Mouse (Mus musculus) MEL (cell line): ENCODE measurements around the gene Rnf128. TPM values are rescaled to one million over a fixed set of nuclear protein-coding genes. Genes with fewer than 3 reads are reported as not detected.
A peak's percentile ranks its signal among the peaks of the same experiment; 100 is the strongest.

Experiments
- DNase-seq: peaks from one replicate; pipeline ENCODE4 v3.0.0; 2011; ENCODE audit warnings: low read depth, low spot score
- H3K27ac ChIP-seq: 2 replicates; pipeline ENCODE4 v1.5.1; 2012; ENCODE audit warnings: low read depth, mild to moderate bottlenecking, control low read depth, low read length, moderate library complexity; ENCODE audit not compliant: control insufficient read depth
- H3K27me3 ChIP-seq, 2 experiments: fragments of 150-350 bp in 1 of 2; sonication (generic) in 1 of 2; 2 replicates each; pipeline ENCODE4 v1.6.1; 2012; ENCODE audit warnings: low read length in 2 of 2, mild to moderate bottlenecking in 2 of 2, improper control_type of control experiment in 1 of 2, moderate library complexity in 1 of 2; ENCODE audit not compliant: insufficient read depth in 2 of 2, control insufficient read depth in 1 of 2
- H3K36me3 ChIP-seq, 2 experiments: 2 replicates each; pipeline ENCODE4 v1.6.1; 2012 to 2014; ENCODE audit warnings: low read length in 2 of 2, improper control_type of control experiment in 1 of 2, inconsistent platforms in 1 of 2, mild to moderate bottlenecking in 1 of 2; ENCODE audit not compliant: insufficient read depth in 2 of 2, control insufficient read depth in 1 of 2
- H3K4me1 ChIP-seq, 2 experiments: fragments of 150-350 bp in 1 of 2; sonication (generic) in 1 of 2; 2 replicates each; pipeline ENCODE4 v1.6.1; 2012; ENCODE audit warnings: low read length in 2 of 2, improper control_type of control experiment in 1 of 2, mild to moderate bottlenecking in 1 of 2; ENCODE audit not compliant: insufficient read depth in 2 of 2, control insufficient read depth in 1 of 2
- H3K4me3 ChIP-seq, 2 experiments: fragments of 150-350 bp in 1 of 2; sonication (generic) in 1 of 2; 2 replicates each; pipeline ENCODE4 v1.5.1; 2012; ENCODE audit warnings: low read depth in 2 of 2, low read length in 2 of 2, mild to moderate bottlenecking in 2 of 2, moderate library complexity in 2 of 2, control low read depth in 1 of 2, improper control_type of control experiment in 1 of 2; ENCODE audit not compliant: control insufficient read depth in 1 of 2, insufficient read depth in 1 of 2
- H3K79me2 ChIP-seq: 2 replicates; pipeline ENCODE4 v1.6.1; 2012; ENCODE audit warnings: mild to moderate bottlenecking, low read length, moderate library complexity; ENCODE audit not compliant: control insufficient read depth, poor library complexity, insufficient read depth
- H3K9ac ChIP-seq: 2 replicates; pipeline ENCODE4 v1.6.1; 2012; ENCODE audit warnings: low read depth, mild to moderate bottlenecking, control low read depth, low read length, moderate library complexity; ENCODE audit not compliant: control insufficient read depth, poor library complexity, severe bottlenecking
- H3K9me3 ChIP-seq: fragments of 150-350 bp; sonication (generic); replicated peaks from 2 replicates; pipeline ENCODE4 v1.6.1; 2012; ENCODE audit warnings: mild to moderate bottlenecking, low read length, improper control_type of control experiment, moderate library complexity; ENCODE audit not compliant: insufficient read depth
- CHD1 ChIP-seq: IDR thresholded peaks from 2 replicates; pipeline ENCODE4 v1.6.1; 2012; ENCODE audit warnings: low read depth, mild to moderate bottlenecking, inconsistent platforms, low read length, improper control_type of control experiment
- CHD2 ChIP-seq: IDR thresholded peaks from 2 replicates; pipeline ENCODE4 v1.6.1; 2011; ENCODE audit warnings: low read length, improper control_type of control experiment
- CTCF ChIP-seq, 3 experiments: IDR thresholded peaks in 2 of 3; conservative IDR thresholded peaks in 1 of 3; 2 replicates each; pipeline ENCODE4 v1.5.1; 2011 to 2012; ENCODE audit warnings: low read length in 3 of 3, low read depth in 2 of 3, mild to moderate bottlenecking in 2 of 3, improper control_type of control experiment in 1 of 3, inconsistent platforms in 1 of 3, mixed read lengths in 1 of 3, moderate library complexity in 1 of 3; ENCODE audit not compliant: control insufficient read depth in 1 of 3, insufficient read depth in 1 of 3, poor library complexity in 1 of 3, severe bottlenecking in 1 of 3
- ELF1 ChIP-seq: IDR thresholded peaks from 2 replicates; pipeline ENCODE4 v1.6.1; 2014; ENCODE audit warnings: low read depth, mild to moderate bottlenecking, inconsistent platforms, low read length, improper control_type of control experiment, moderate library complexity
- EP300 ChIP-seq, 2 experiments: IDR thresholded peaks; 2 replicates each; pipeline ENCODE4 v1.6.1; 2011; ENCODE audit warnings: improper control_type of control experiment in 2 of 2, low read length in 2 of 2, low read depth in 1 of 2, mild to moderate bottlenecking in 1 of 2
- ETS1 ChIP-seq: IDR thresholded peaks from 2 replicates; pipeline ENCODE4 v1.6.1; 2012; ENCODE audit warnings: low read depth, mild to moderate bottlenecking, inconsistent platforms, low read length, improper control_type of control experiment, moderate library complexity
- GATA1 ChIP-seq: IDR thresholded peaks from 2 replicates; pipeline ENCODE4 v1.6.1; 2011; ENCODE audit warnings: low read depth, low read length, improper control_type of control experiment
- HCFC1 ChIP-seq: IDR thresholded peaks from 2 replicates; pipeline ENCODE4 v1.6.1; 2012; ENCODE audit warnings: low read depth, mild to moderate bottlenecking, inconsistent platforms, low read length, improper control_type of control experiment, moderate library complexity
- JUND ChIP-seq: IDR thresholded peaks from 2 replicates; pipeline ENCODE4 v1.6.1; 2011; ENCODE audit warnings: low read depth, mild to moderate bottlenecking, improper control_type of control experiment, low read length
- MAZ ChIP-seq: IDR thresholded peaks from 2 replicates; pipeline ENCODE4 v1.6.1; 2012; ENCODE audit warnings: low read depth, mild to moderate bottlenecking, inconsistent platforms, low read length, improper control_type of control experiment
- MEF2A ChIP-seq: IDR thresholded peaks from 2 replicates; pipeline ENCODE4 v1.6.1; 2014; ENCODE audit warnings: low read depth, mild to moderate bottlenecking, inconsistent platforms, low read length, improper control_type of control experiment; ENCODE audit not compliant: poor library complexity, insufficient replicate concordance, severe bottlenecking; ENCODE audit errors: extremely low read depth
- MYB ChIP-seq: IDR thresholded peaks from 2 replicates; pipeline ENCODE4 v1.6.1; 2011; ENCODE audit warnings: mild to moderate bottlenecking, low read depth, low read length, improper control_type of control experiment
- NELFE ChIP-seq: IDR thresholded peaks from 2 replicates; pipeline ENCODE4 v1.6.1; 2011; ENCODE audit warnings: low read depth, low read length, improper control_type of control experiment
- RCOR1 ChIP-seq: IDR thresholded peaks from 2 replicates; pipeline ENCODE4 v1.6.1; 2012; ENCODE audit warnings: low read depth, mild to moderate bottlenecking, inconsistent platforms, low read length, improper control_type of control experiment
- SIN3A ChIP-seq: IDR thresholded peaks from 2 replicates; pipeline ENCODE4 v1.6.1; 2012; ENCODE audit warnings: low read length, improper control_type of control experiment, inconsistent platforms
- TAL1 ChIP-seq: IDR thresholded peaks from 2 replicates; pipeline ENCODE4 v1.6.1; 2012; ENCODE audit warnings: mild to moderate bottlenecking, inconsistent platforms, low read length, moderate library complexity, mixed read lengths
- TBP ChIP-seq: IDR thresholded peaks from 2 replicates; pipeline ENCODE4 v1.8.0; 2011; ENCODE audit warnings: low read depth, low read length, improper control_type of control experiment
- TCF12 ChIP-seq: IDR thresholded peaks from 2 replicates; pipeline ENCODE4 v1.6.1; 2014; ENCODE audit warnings: low read depth, mild to moderate bottlenecking, inconsistent platforms, low read length, improper control_type of control experiment, moderate library complexity
- USF1 ChIP-seq: IDR thresholded peaks from 2 replicates; pipeline ENCODE4 v1.6.1; 2014; ENCODE audit warnings: low read depth, mild to moderate bottlenecking, inconsistent platforms, low read length, improper control_type of control experiment, moderate library complexity
- ZNF384 ChIP-seq: IDR thresholded peaks from 2 replicates; pipeline ENCODE4 v1.6.1; 2012; ENCODE audit warnings: low read depth, mild to moderate bottlenecking, inconsistent platforms, low read length, improper control_type of control experiment
- polyA plus RNA-seq, 2 experiments: library from polyadenylated mRNA; stranded (reverse) in 1 of 2; unstranded in 1 of 2; fragments of >175 nt in 1 of 2; fragments of >200 nt in 1 of 2; gene quantifications; 2 replicates each; pipeline versions ENCODE4 v1.2.1 to v1.2.4; 2012; ENCODE audit warnings: low replicate concordance in 2 of 2, low read depth in 1 of 2; ENCODE audit not compliant: insufficient read length in 2 of 2, insufficient read depth in 1 of 2, missing spikeins in 1 of 2
- total RNA-seq: library from RNA; depleted of rRNA; stranded (reverse); fragments of 300-350 nt; gene quantifications from 2 replicates; pipeline ENCODE4 v1.2.3, GENCODE M21; 2012

Rnf128 gene
- total and polyA plus RNA-seq, 3 experiments, result 16.2 to 19.6 TPM; not detected in 1

DNA sequence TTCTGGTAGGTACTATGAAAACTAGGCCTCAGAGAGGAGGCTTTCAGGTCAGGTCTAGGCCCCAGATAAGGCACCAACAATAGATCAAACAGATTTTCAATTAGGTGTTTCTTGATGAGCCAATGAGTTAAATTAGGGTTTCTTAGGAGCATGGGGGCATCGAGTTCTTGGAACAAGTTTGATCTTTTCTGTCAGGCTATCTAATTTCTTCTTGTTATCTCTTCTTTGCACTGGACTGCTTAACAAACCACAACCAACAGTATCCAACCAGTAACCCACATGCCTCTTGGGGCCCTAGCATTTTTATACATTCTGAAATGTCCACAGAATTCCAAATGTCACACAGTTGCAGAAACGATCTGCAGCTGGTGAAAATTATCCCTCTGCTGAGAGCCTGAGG lies 37.4 kb upstream of the Rnf128 start (continued):
- TF ChIP-seq EP300 (IDR thresholded peaks at IDR 0.05; ENCODE audit: low read depth in 1 of 2, low read length in 2 of 2), result peak; percentile 98
- peak; percentile 74 for TF ChIP-seq JUND
- TF ChIP-seq SIN3A, result peak; percentile 86
- TF ChIP-seq CHD1, result no peak
- no peak for TF ChIP-seq MAZ
- peak; percentile 51 for TF ChIP-seq ZNF384
- peak; percentile 52 for TF ChIP-seq CHD2
- TF ChIP-seq TBP, result no peak
- TF ChIP-seq HCFC1, result no peak
- TF ChIP-seq ELF1, result no peak
- no peak for TF ChIP-seq MEF2A
- TF ChIP-seq USF1, result peak; percentile 19; the same call in 1 of the 2 replicates

DNA sequence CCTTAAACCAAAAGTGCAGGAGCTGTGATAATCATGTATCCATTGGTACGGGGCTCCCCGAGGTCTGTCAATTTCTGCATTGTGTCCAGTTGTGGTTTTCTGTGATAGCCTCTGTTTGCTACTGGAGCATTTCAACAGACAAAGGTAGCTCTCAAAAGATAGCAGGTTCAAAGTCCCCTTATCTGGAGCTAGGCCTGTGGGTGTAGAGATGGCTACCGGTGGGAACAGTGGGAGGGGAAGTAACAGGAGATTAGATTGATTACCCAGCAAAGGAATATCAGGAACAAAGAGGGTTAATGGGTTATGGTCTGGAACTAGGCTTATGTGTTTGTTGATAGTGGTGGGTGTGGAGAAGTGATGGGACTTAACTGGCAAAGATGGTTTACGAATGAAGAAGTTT lies 36.1 kb upstream of the Rnf128 start:
- peak overlapping the region; percentile 45; the same call in 1 of the 2 replicates for H3K9ac ChIP-seq
- peaks cover 33 to 42% of the 10 kb centered on the region in 2 experiments for H3K4me1 ChIP-seq
- peak overlapping the region; percentile 91 for H3K27ac ChIP-seq
- H3K79me2 ChIP-seq, result no peaks in the 10 kb centered on the region; the same call in 1 of the 2 replicates
- H3K27me3 ChIP-seq, result no peaks in the 10 kb centered on the region
- H3K4me3 ChIP-seq, result peak overlapping the region in 1 of 2 experiments; percentile 9; a peak in 1 of 4 replicates
- H3K36me3 ChIP-seq, result peaks cover 0 to 67% of the 10 kb centered on the region in 2 experiments; a peak in 2 of 4 replicates
- peak; percentile 71 for DNase-seq
- TF ChIP-seq CTCF (IDR thresholded peaks at IDR 0.05 in 2 of 3, conservative IDR thresholded peaks at IDR 0.05 in 1 of 3; ENCODE audit: control insufficient read depth in 1 of 3, insufficient read depth in 1 of 3, low read depth in 2 of 3, low read length in 3 of 3, poor library complexity in 1 of 3, severe bottlenecking in 1 of 3), result no peak
- TF ChIP-seq RCOR1, result peak; percentile 69
- TF ChIP-seq EP300 (IDR thresholded peaks at IDR 0.05; ENCODE audit: low read depth in 1 of 2, low read length in 2 of 2), result peak; percentile 95 to 97
- TF ChIP-seq SIN3A, result peak; percentile 71; the same call in 1 of the 2 replicates
- peak; percentile 89 for TF ChIP-seq TCF12
- TF ChIP-seq MYB, result peak; percentile 87
- no peak for TF ChIP-seq NELFE
- TF ChIP-seq ZNF384, result 0 out of 2 replicates have a peak, but pooled peaks have one; percentile 15
- peak; percentile 94 for TF ChIP-seq GATA1
- peak; percentile 52 for TF ChIP-seq TAL1
- peak; percentile 79 for TF ChIP-seq ETS1
- no peaks in the 10 kb centered on the region for H3K9me3 ChIP-seq
